Comparison of ENCODE assay signal across 8 mouse cellular contexts in genomic region chr10:107272131-107272803, GRCm38 (mm10). TPM values are rescaled to one million over a fixed set of nuclear protein-coding genes. Genes with fewer than 3 reads are reported as not detected.
A peak's percentile ranks its signal among the peaks of the same experiment; 100 is the strongest.
DNase-seq lines count a peak whose midpoint lies in the region; ATAC-seq lines count a peak whose summit lies in the region.

No protein-coding gene starts in this region.

- no peaks in the 10 kb centered on the region for H3K36me3 ChIP-seq in liver, embryonic 11.5 days (ENCODE audit: control insufficient read depth, insufficient read depth, low read length)
- no peaks in the 10 kb centered on the region for H3K36me3 ChIP-seq in neural tube, embryonic 15.5 days

- ATAC-seq in liver, embryonic 11.5 days (replicated peaks; ENCODE audit: low FRiP score) = peak; percentile 63
- peak; percentile 81 for ATAC-seq in neural tube, embryonic 15.5 days (ENCODE audit: low FRiP score)

- peak; percentile 8 to 42 for DNase-seq in layer of hippocampus, adult 18-20 months (ENCODE audit: low spot score in 2 of 2)
- no peak for DNase-seq in layer of hippocampus, adult 9-11 months
- peak; percentile 46 for DNase-seq in embryo, embryonic 10 days (ENCODE audit: low spot score)
- DNase-seq in gastrocnemius, postnatal 4 days (ENCODE audit: low spot score in 2 of 2) = peak; percentile 19 to 35
- DNase-seq in kidney, adult 8-10 months = peak; percentile 78 to 82
- DNase-seq in liver, embryonic 11.5 days (ENCODE audit: low spot score) = peak; percentile 58
- DNase-seq in spleen, postnatal 36 days (ENCODE audit: low spot score in 2 of 2) = no peak

- H3K4me1 ChIP-seq in liver, embryonic 11.5 days (replicated peaks; ENCODE audit: control insufficient read depth, insufficient read depth, low read length) = no peaks in the 10 kb centered on the region
- H3K4me1 ChIP-seq in neural tube, embryonic 15.5 days = peaks cover 17% of the 10 kb centered on the region

- H3K9me3 ChIP-seq in liver, embryonic 11.5 days (ENCODE audit: control insufficient read depth, low read length) = no peaks in the 10 kb centered on the region
- H3K9me3 ChIP-seq in neural tube, embryonic 15.5 days (replicated peaks) = no peaks in the 10 kb centered on the region

- WGBS in liver, embryonic 11.5 days = under 1% methylated on average over 41 of the region's 41 CpGs
- under 1% methylated on average over 41 of the region's 41 CpGs for WGBS in neural tube, embryonic 15.5 days

- H3K4me3 ChIP-seq in liver, embryonic 11.5 days (ENCODE audit: low read depth, low read length) = peak overlapping the region; percentile 56
- H3K4me3 ChIP-seq in neural tube, embryonic 15.5 days (replicated peaks) = peak overlapping the region; percentile 88

- peak overlapping the region; percentile 13; the same call in 1 of the 2 replicates for H3K27ac ChIP-seq in liver, embryonic 11.5 days (ENCODE audit: low read depth, low read length)
- peak overlapping the region; percentile 93 for H3K27ac ChIP-seq in neural tube, embryonic 15.5 days (replicated peaks)

- peak overlapping the region; percentile 73 for H3K4me2 ChIP-seq in liver, embryonic 11.5 days
- H3K4me2 ChIP-seq in neural tube, embryonic 15.5 days = peak overlapping the region; percentile 77

- no peak overlapping the region for H3K9ac ChIP-seq in liver, embryonic 11.5 days (ENCODE audit: low read depth, low read length)
- H3K9ac ChIP-seq in neural tube, embryonic 15.5 days (replicated peaks) = peak overlapping the region; percentile 89

- H3K27me3 ChIP-seq in liver, embryonic 11.5 days (replicated peaks; ENCODE audit: control insufficient read depth, insufficient read depth, low read length) = peaks cover 31% of the 10 kb centered on the region
- H3K27me3 ChIP-seq in neural tube, embryonic 15.5 days (replicated peaks) = no peaks in the 10 kb centered on the region

RNA-seq across cellular contexts. Expression of gene Lin7a, which starts 0.8 kb away (rescaled TPM):
- total RNA-seq in layer of hippocampus, adult 18-20 months (2021) = 10 to 100 TPM; 27.0 to 32.1 TPM
- 1 to 10 TPM; 3.0 to 3.1 TPM for total RNA-seq in gastrocnemius, postnatal 4 days (2021)
- polyA plus RNA-seq in liver, embryonic 11.5 days (2014; fragmentation: Nextera tagmentation; extraction: Ambion mirVana) = 1.2 and 1.7 TPM in 2 replicates
- 34.5 and 40.3 TPM in 2 replicates for polyA plus RNA-seq in neural tube, embryonic 15.5 days (2015; fragmentation: Nextera tagmentation; extraction: Ambion mirVana)

Comparison
In these comparisons a context has a peak if more than half of its experiments do, and no peak if none do; other contexts are left out.
1. DNase-seq: peak in layer of hippocampus, adult 18-20 months (2 of 2), embryo, embryonic 10 days (single experiment), gastrocnemius, postnatal 4 days (2 of 2), kidney, adult 8-10 months (2 of 2) and liver, embryonic 11.5 days (single experiment); none in layer of hippocampus, adult 9-11 months (single experiment) and spleen, postnatal 36 days (0 of 2).
2. RNA of gene Lin7a, which starts 0.8 kb away (total RNA-seq): 27.0 to 32.1 TPM in layer of hippocampus, adult 18-20 months; 3.0 to 3.1 TPM in gastrocnemius, postnatal 4 days; every median in the first group is over 4 times any median in the second.